Mouse (Mus musculus) small intestine, adult 2 months (tissue): Measurements from ENCODE around the gene Sertad2.

Experiments used
- CTCF ChIP-seq: fragments of 200-500 bp; IDR thresholded peaks from 2 replicates; pipeline ENCODE4 v1.5.1; 2012; ENCODE audit warnings: low read depth, mild to moderate bottlenecking, control low read depth, inconsistent platforms, low read length, moderate library complexity, mixed read lengths; ENCODE audit not compliant: insufficient replicate concordance, insufficient read length; ENCODE audit errors: extremely low read depth
- POLR2A ChIP-seq: fragments of 200-500 bp; IDR thresholded peaks from 2 replicates; pipeline ENCODE4 v1.6.1; 2012; ENCODE audit warnings: low read depth, mild to moderate bottlenecking, control low read depth, inconsistent platforms, low read length, moderate library complexity

- TF ChIP-seq CTCF (peak; percentile 66; the same call in 1 of the 2 replicates), POLR2A (no peak)
These were observed 118.6 kb downstream of the Sertad2 start for GRCm38 (mm10) chr11:20661652-20662051.
